Mouse (Mus musculus) liver, embryonic 11.5 days (tissue): ENCODE data around the gene Cdk10. TPM values are rescaled to one million over a fixed set of nuclear protein-coding genes. Genes with fewer than 3 reads are reported as not detected.
"Not testable (repeated sequence)": the region's sequence is repeated elsewhere in the genome, so short reads cannot be mapped to it uniquely, and the experiment has no call there.

Source experiments
- ATAC-seq: fragments of 200-750 bp; cut with Nextera tagmentation; replicated peaks from 2 replicates; pipeline ENCODE4 v1.8.0; 2017; ENCODE audit warnings: moderate number of reproducible peaks, mild to moderate bottlenecking, moderate TSS enrichment, moderate library complexity; ENCODE audit not compliant: low FRiP score
- DNase-seq: peaks from one replicate; pipeline ENCODE4 v3.0.0-alpha.2; 2017; ENCODE audit warnings: low spot score
- H3K27ac ChIP-seq: fragments of 300-500 bp; sonication (generic); 2 replicates; pipeline ENCODE4 v1.5.1; 2014; ENCODE audit warnings: mild to moderate bottlenecking, low read depth, low read length, control low read depth
- H3K27me3 ChIP-seq: fragments of 300-500 bp; sonication (generic); replicated peaks from 2 replicates; pipeline ENCODE4 v1.6.1; 2014; ENCODE audit warnings: low read length, mixed read lengths; ENCODE audit not compliant: control insufficient read depth, insufficient read depth
- H3K36me3 ChIP-seq: fragments of 300-500 bp; sonication (generic); 2 replicates; pipeline ENCODE4 v1.6.1; 2014; ENCODE audit warnings: mild to moderate bottlenecking, low read length, moderate library complexity, mixed read lengths; ENCODE audit not compliant: control insufficient read depth, insufficient read depth
- H3K4me1 ChIP-seq: fragments of 300-500 bp; sonication (generic); replicated peaks from 2 replicates; pipeline ENCODE4 v1.6.1; 2014; ENCODE audit warnings: low read length, mixed read lengths; ENCODE audit not compliant: control insufficient read depth, insufficient read depth
- H3K4me2 ChIP-seq: fragments of 300-500 bp; sonication (generic); 2 replicates; pipeline ENCODE4 v1.6.1; 2014; ENCODE audit warnings: mild to moderate bottlenecking, control low read depth, moderate library complexity
- H3K4me3 ChIP-seq: fragments of 300-500 bp; sonication (generic); 2 replicates; pipeline ENCODE4 v1.5.1; 2014; ENCODE audit warnings: low read depth, low read length, control low read depth
- H3K9ac ChIP-seq: fragments of 300-500 bp; sonication (generic); 2 replicates; pipeline ENCODE4 v1.6.1; 2014; ENCODE audit warnings: low read depth, low read length, control low read depth
- H3K9me3 ChIP-seq: fragments of 300-500 bp; sonication (generic); 2 replicates; pipeline ENCODE4 v1.6.1; 2016; ENCODE audit warnings: low read length, inconsistent platforms, mixed read lengths; ENCODE audit not compliant: control insufficient read depth
- WGBS: fragments of 180-500 bp; shearing (Covaris S2); extraction: QIAGEN DNeasy Blood & Tissue Kit; methylation state at CpG from one replicate; pipeline ENCODE4 v1.1.7; 2014; 5-methylcytosine and 5-hydroxymethylcytosine counted together
- polyA plus RNA-seq: library from polyadenylated mRNA; unstranded; fragments of >200 nt; fragmentation: Nextera tagmentation; extraction: Ambion mirVana; gene quantifications from 2 replicates; pipeline ENCODE4 v1.2.1, GENCODE M21; 2014

The Cdk10 gene
- polyA plus RNA-seq, 1 experiment from 2014 or later, result 22.8 TPM

- Histone ChIP-seq H3K4me1 (peaks cover 19% of the 10 kb centered on the region), H3K9me3 (no peaks in the 10 kb centered on the region), H3K4me3 (no peak overlapping the region), H3K36me3 (peaks cover 7% of the 10 kb centered on the region; the same call in 1 of the 2 replicates), H3K27me3 (no peaks in the 10 kb centered on the region), H3K9ac (no peak overlapping the region), H3K27ac (no peak overlapping the region), H3K4me2 (no peak overlapping the region)
- DNase-seq (no peak), ATAC-seq (no peak)
- 89% methylated on average over 5 of the region's 5 CpGs for WGBS
Measured at GRCm38 (mm10) chr8:123250940-123251339, 26.3 kb downstream of the Cdk10 start.

GRCm38 (mm10) chr8:123252925-123253324 lies 28.3 kb downstream of the Cdk10 start:
- WGBS, result 59% methylated on average over 4 of the region's 4 CpGs
- peaks cover 19% of the 10 kb centered on the region for H3K4me1 ChIP-seq
- peak overlapping the region; percentile 94; the same call in 1 of the 2 replicates for H3K9ac ChIP-seq
- no peaks in the 10 kb centered on the region for H3K9me3 ChIP-seq
- H3K36me3 ChIP-seq, result peaks cover 21% of the 10 kb centered on the region
- H3K27me3 ChIP-seq, result no peaks in the 10 kb centered on the region
- H3K27ac ChIP-seq, result no peak overlapping the region
- DNase-seq (no peak), ATAC-seq (no peak)
- H3K4me2 ChIP-seq, result peak overlapping the region; percentile 94
- H3K4me3 ChIP-seq, result peak overlapping the region; percentile 99

GRCm38 (mm10) chr8:123253451-123254098 lies 28.9 kb downstream of the Cdk10 start:
- Histone ChIP-seq H3K36me3 (peaks cover 24% of the 10 kb centered on the region), H3K9ac (peak overlapping the region; percentile 94), H3K4me1 (peaks cover 19% of the 10 kb centered on the region), H3K27me3 (no peaks in the 10 kb centered on the region), H3K4me2 (peak overlapping the region; percentile 94), H3K27ac (peak overlapping the region; percentile 84), H3K9me3 (no peaks in the 10 kb centered on the region), H3K4me3 (peak overlapping the region; percentile 99)
- no peak for DNase-seq
- WGBS, result under 1% methylated on average over 38 of the region's 40 CpGs
- peak; percentile 32 for ATAC-seq

GRCm38 (mm10) chr8:123254099-123254885 lies 29.6 kb downstream of the Cdk10 start, which contains the start of the genes Zfp276 and Vps9d1:
Gene Zfp276 (plus strand): TSS chr8:123254195.
Gene Vps9d1 (minus strand): TSS chr8:123254348.
- no peaks in the 10 kb centered on the region for H3K9me3 ChIP-seq
- under 1% methylated on average over 76 of the region's 99 CpGs for WGBS

GRCm38 (mm10) chr8:123255170-123255569 lies 30.5 kb downstream of the Cdk10 start:
- no peak overlapping the region for H3K27ac ChIP-seq
- WGBS, result 66% methylated on average over 6 of the region's 6 CpGs

More at GRCm38 (mm10) chr8:123254099-123254885, 29.6 kb downstream of the Cdk10 start, which contains the start of the genes Zfp276 and Vps9d1:
- DNase-seq (peak; percentile 89), ATAC-seq (peak; percentile 96)
- peak within 1 kb of the TSS; percentile 99 for H3K4me3 ChIP-seq
- H3K36me3 ChIP-seq, result peaks cover 24% of the 10 kb centered on the region
- peak within 1 kb of the TSS; percentile 84 for H3K27ac ChIP-seq
- peak within 1 kb of the TSS; percentile 94 for H3K9ac ChIP-seq
- H3K4me1 ChIP-seq, result peaks cover 19% of the 10 kb centered on the region
- no peaks in the 10 kb centered on the region for H3K27me3 ChIP-seq
- H3K4me2 ChIP-seq, result peak within 1 kb of the TSS; percentile 94

GRCm38 (mm10) chr8:123257114-123257513 lies 32.5 kb downstream of the Cdk10 start:
- H3K9me3 ChIP-seq, result no peaks in the 10 kb centered on the region
- no peak overlapping the region for H3K4me2 ChIP-seq
- no peak overlapping the region for H3K9ac ChIP-seq
- H3K27ac ChIP-seq, result no peak overlapping the region
- peaks cover 17% of the 10 kb centered on the region for H3K36me3 ChIP-seq
- H3K4me3 ChIP-seq, result no peak overlapping the region
- H3K27me3 ChIP-seq, result no peaks in the 10 kb centered on the region
- ATAC-seq (no peak), DNase-seq (no peak)
- peaks cover 19% of the 10 kb centered on the region for H3K4me1 ChIP-seq
- whole genome bisulfite sequencing, result 90% methylated on average over 3 of the region's 3 CpGs

More at GRCm38 (mm10) chr8:123255170-123255569, 30.5 kb downstream of the Cdk10 start:
- Histone ChIP-seq H3K4me1 (peaks cover 19% of the 10 kb centered on the region), H3K4me2 (peak overlapping the region; percentile 94), H3K9me3 (no peaks in the 10 kb centered on the region), H3K27me3 (no peaks in the 10 kb centered on the region), H3K36me3 (peaks cover 24% of the 10 kb centered on the region), H3K4me3 (peak overlapping the region; percentile 99), H3K9ac (peak overlapping the region; percentile 94)
- ATAC-seq (no peak), DNase-seq (no peak)

- 84% methylated on average over 8 of the region's 8 CpGs for WGBS
- DNase-seq, H3K9me3 ChIP-seq, ATAC-seq, H3K9ac ChIP-seq, H3K4me2 ChIP-seq, H3K27ac ChIP-seq, H3K4me3 ChIP-seq, H3K27me3 ChIP-seq: not testable (repeated sequence)
- Histone ChIP-seq H3K4me1 (peaks cover 18% of the 10 kb centered on the region), H3K36me3 (peaks cover 17% of the 10 kb centered on the region)
Measured at GRCm38 (mm10) chr8:123257593-123257992, 33.0 kb downstream of the Cdk10 start.

GRCm38 (mm10) chr8:123267926-123268656 lies 43.4 kb downstream of the Cdk10 start:
- WGBS, result 80% methylated on average over 14 of the region's 14 CpGs
- Histone ChIP-seq H3K4me2 (no peak overlapping the region), H3K9me3 (no peaks in the 10 kb centered on the region), H3K36me3 (peaks cover 40% of the 10 kb centered on the region), H3K4me3 (no peak overlapping the region), H3K4me1 (no peaks in the 10 kb centered on the region), H3K9ac (no peak overlapping the region), H3K27me3 (no peaks in the 10 kb centered on the region), H3K27ac (no peak overlapping the region)
- DNase-seq (no peak), ATAC-seq (0 out of 2 replicates have a peak, but pooled peaks have one; percentile 10)
